Mouse (Mus musculus) forebrain, embryonic 11.5 days (tissue): ENCODE measurements around the gene Cfap52. TPM values are rescaled to one million over a fixed set of nuclear protein-coding genes. Genes with fewer than 3 reads are reported as not detected.

Experiments
- ATAC-seq: fragments of 200-750 bp; cut with Nextera tagmentation; replicated peaks from 2 replicates; pipeline ENCODE4 v1.8.0; 2017; ENCODE audit warnings: moderate TSS enrichment; ENCODE audit not compliant: low FRiP score
- DNase-seq: peaks from one replicate; pipeline ENCODE4 v3.0.0-alpha.2; 2017; ENCODE audit warnings: low spot score
- H3K27ac ChIP-seq: fragments of 300-500 bp; sonication (generic); 2 replicates; pipeline ENCODE4 v1.5.1; 2014; ENCODE audit warnings: low read depth, low read length
- H3K27me3 ChIP-seq: fragments of 300-500 bp; sonication (generic); 2 replicates; pipeline ENCODE4 v1.6.1; 2014; ENCODE audit warnings: mild to moderate bottlenecking, low read length, mixed read lengths; ENCODE audit not compliant: control insufficient read depth, insufficient read depth
- H3K36me3 ChIP-seq: fragments of 300-500 bp; sonication (generic); 2 replicates; pipeline ENCODE4 v1.6.1; 2014; ENCODE audit warnings: mild to moderate bottlenecking, low read length, moderate library complexity, mixed read lengths; ENCODE audit not compliant: control insufficient read depth, insufficient read depth
- H3K4me1 ChIP-seq: fragments of 300-500 bp; sonication (generic); replicated peaks from 2 replicates; pipeline ENCODE4 v1.6.1; 2014; ENCODE audit warnings: low read length, mixed read lengths; ENCODE audit not compliant: control insufficient read depth, insufficient read depth
- H3K4me2 ChIP-seq: fragments of 300-500 bp; sonication (generic); 2 replicates; pipeline ENCODE4 v1.6.1; 2014; ENCODE audit warnings: low read depth, mild to moderate bottlenecking, low read length, moderate library complexity, mixed read lengths; ENCODE audit not compliant: severe bottlenecking
- H3K4me3 ChIP-seq: fragments of 300-500 bp; sonication (generic); 2 replicates; pipeline ENCODE4 v1.5.1; 2014; ENCODE audit warnings: low read depth, low read length
- H3K9ac ChIP-seq: fragments of 300-500 bp; sonication (generic); 2 replicates; pipeline ENCODE4 v1.6.1; 2014; ENCODE audit warnings: low read length
- H3K9me3 ChIP-seq: fragments of 300-500 bp; sonication (generic); 2 replicates; pipeline ENCODE4 v1.6.1; 2016; ENCODE audit warnings: low read length, mixed read lengths; ENCODE audit not compliant: control insufficient read depth
- WGBS: fragments of 180-500 bp; shearing (Covaris S2); extraction: QIAGEN DNeasy Blood & Tissue Kit; methylation state at CpG from one replicate; pipeline ENCODE4 v1.1.7; 2014; 5-methylcytosine and 5-hydroxymethylcytosine counted together
- polyA plus RNA-seq: library from polyadenylated mRNA; unstranded; fragments of >200 nt; fragmentation: Nextera tagmentation; extraction: Ambion mirVana; gene quantifications from 2 replicates; pipeline ENCODE4 v1.2.1, GENCODE M21; 2014

The Cfap52 gene
- 0.86 and 1.4 TPM in 2 replicates for polyA plus RNA-seq

DNA sequence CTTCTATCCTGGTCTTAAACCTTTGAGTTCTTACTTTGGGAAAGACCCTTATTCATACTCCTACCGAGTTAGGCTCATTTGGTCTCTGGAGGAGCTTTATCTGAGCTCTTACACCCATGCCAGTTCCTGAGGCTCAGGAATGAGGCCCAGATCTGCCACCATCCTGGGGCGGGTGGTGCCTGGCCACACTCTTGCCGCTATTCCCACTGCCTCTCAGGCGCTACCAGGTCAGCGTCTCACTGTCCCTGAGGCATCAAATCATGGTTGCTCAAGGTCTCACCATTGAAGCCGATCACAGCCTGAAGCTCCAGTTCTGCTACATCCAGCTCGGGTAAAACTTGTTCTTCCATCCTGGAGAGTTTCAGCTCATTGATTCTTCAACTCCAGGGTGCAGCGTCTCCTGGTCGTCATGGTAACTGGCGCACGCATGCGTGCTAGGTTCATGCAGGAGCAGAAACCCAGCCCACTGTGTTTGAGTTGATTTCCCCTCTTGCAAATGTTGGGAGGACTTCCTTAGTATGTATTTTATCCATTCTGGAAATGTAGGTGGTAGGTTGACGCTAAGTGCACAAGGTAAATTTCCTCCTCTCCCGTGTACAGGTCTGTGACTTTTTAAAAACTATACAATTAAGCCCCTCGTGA, at the start of gene Cfap52:
Gene Cfap52, minus strand, starts transcription at position 410 of the 642 bp plus-strand sequence.
- Histone ChIP-seq H3K4me2 (peak within 1 kb of the TSS; percentile 82), H3K4me1 (peaks cover 2% of the 10 kb centered on the region; the same call in 1 of the 2 replicates), H3K27me3 (no peaks in the 10 kb centered on the region), H3K4me3 (peak within 1 kb of the TSS; percentile 77), H3K9me3 (no peaks in the 10 kb centered on the region), H3K9ac (peak within 1 kb of the TSS; percentile 77), H3K36me3 (no peaks in the 10 kb centered on the region), H3K27ac (no peak within 1 kb of the TSS)
- ATAC-seq (peak; percentile 65), DNase-seq (peak; percentile 89)
- 7% methylated on average over 15 of the region's 15 CpGs for WGBS

DNA sequence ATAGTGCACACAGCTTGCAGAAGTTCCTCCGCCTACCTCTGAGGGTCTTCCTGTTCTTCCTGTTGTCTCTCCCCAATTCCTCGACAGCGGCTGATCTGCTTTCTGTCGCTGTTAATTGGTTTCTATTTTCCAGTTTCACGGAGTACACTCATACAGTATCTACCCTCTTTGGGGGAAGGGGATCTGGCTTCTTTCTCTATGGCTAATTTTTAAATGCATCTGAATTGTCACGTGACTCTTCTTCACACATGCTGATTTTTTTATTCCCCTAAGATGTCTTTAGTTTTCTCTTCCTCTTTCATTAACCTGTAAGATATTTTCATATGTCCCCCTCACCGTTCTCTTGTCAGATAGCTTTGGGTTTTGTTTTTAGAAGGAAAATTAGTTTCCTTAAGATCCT, 46.8 kb upstream of the Cfap52 start:
- WGBS, result 87% methylated on average over 7 of the region's 7 CpGs
- H3K36me3 ChIP-seq, result no peaks in the 10 kb centered on the region
- H3K4me2 ChIP-seq, result no peak overlapping the region
- H3K4me1 ChIP-seq, result 0 out of 2 replicates have a peak, but pooled peaks cover 2% of the 10 kb centered on the region
- DNase-seq (no peak), ATAC-seq (no peak)
- H3K9ac ChIP-seq, result no peak overlapping the region
- no peak overlapping the region for H3K4me3 ChIP-seq
- no peaks in the 10 kb centered on the region for H3K27me3 ChIP-seq
- no peak overlapping the region for H3K27ac ChIP-seq
- no peaks in the 10 kb centered on the region for H3K9me3 ChIP-seq

DNA sequence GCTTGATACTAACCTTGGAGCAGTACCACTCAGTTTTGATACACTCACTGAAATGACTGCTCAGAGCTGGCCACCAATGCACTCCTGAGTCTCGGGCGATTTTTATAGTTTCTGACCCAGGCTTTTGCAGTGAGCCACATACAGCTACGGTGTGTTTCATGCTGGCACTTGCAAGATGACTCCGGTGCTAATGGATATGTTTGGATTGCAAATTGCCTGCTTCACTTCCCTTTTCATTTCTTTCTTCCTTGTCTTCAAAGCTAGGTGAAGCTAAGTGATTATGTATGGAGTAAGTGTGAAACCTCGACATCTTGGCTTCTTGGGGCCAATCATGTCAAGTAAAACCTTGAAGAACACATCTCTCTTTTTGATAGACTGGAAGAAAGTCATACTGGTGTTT, 43.9 kb upstream of the Cfap52 start:
- Histone ChIP-seq H3K27ac (no peak overlapping the region), H3K9me3 (no peaks in the 10 kb centered on the region), H3K36me3 (no peaks in the 10 kb centered on the region), H3K9ac (no peak overlapping the region), H3K4me1 (peaks cover 10% of the 10 kb centered on the region; the same call in 1 of the 2 replicates), H3K4me2 (no peak overlapping the region), H3K4me3 (no peak overlapping the region), H3K27me3 (no peaks in the 10 kb centered on the region)
- WGBS, result 83% methylated on average over 5 of the region's 5 CpGs
- ATAC-seq, result no peak
- DNase-seq, result no peak

DNA sequence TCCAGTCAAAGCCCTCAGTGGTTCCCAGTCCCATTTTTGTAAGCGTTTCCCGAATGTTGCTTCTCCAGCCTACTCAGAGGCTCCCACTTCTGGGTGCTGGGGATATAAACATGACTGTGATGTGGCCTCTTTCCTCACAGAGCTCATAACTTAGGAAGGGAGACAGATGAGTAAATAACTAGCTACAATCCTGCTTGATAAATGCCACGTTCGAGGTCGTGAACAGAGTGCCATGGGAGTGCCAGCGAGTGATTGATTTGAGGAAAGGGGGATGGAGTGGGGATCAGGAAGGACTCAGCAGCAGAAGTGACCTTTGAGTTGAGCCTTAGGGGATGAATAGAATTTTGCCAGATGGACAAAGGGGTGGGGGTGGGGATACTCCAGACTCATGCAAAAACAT, 42.2 kb upstream of the Cfap52 start:
- WGBS, result 74% methylated on average over 6 of the region's 6 CpGs

DNA sequence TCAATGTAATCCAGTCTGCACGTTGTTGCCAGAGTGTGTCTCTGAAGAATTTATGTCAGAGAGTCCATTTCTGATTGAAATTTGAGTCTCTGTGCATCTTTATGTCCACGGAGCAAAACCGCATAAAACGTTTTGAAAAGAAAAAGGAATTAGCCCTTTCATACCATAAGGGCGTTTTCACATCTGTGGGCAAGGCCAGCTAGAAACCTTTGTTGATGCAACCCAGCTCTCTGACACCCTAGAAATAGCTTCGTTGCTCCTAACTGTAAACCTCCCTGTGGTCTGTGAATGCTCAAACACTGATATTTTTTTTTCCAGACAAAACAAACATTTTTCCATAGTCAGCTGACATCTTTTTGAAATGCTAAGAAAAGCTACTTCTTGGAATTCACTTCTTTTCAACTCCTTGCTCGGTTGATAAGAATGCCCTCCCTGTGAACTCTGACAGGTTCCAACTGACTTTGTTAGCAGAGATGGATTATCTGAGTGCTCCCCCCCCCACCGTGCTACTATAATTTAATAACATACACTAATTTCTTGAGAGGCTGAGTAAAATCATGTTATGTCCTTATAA, 40.9 kb upstream of the Cfap52 start:
- H3K9me3 ChIP-seq, result no peaks in the 10 kb centered on the region
- DNase-seq, result no peak
- no peak for ATAC-seq
- H3K27ac ChIP-seq, result no peak overlapping the region
- WGBS, result 32% methylated on average over 8 of the region's 8 CpGs
- no peak overlapping the region for H3K4me3 ChIP-seq
- no peaks in the 10 kb centered on the region for H3K36me3 ChIP-seq
- peaks cover 10% of the 10 kb centered on the region; the same call in 1 of the 2 replicates for H3K4me1 ChIP-seq
- no peak overlapping the region for H3K4me2 ChIP-seq
- H3K27me3 ChIP-seq, result no peaks in the 10 kb centered on the region
- H3K9ac ChIP-seq, result no peak overlapping the region

More for the DNA sequence above, 42.2 kb upstream of the Cfap52 start:
- Histone ChIP-seq H3K9me3 (no peaks in the 10 kb centered on the region), H3K4me1 (peaks cover 10% of the 10 kb centered on the region; the same call in 1 of the 2 replicates), H3K27ac (no peak overlapping the region), H3K36me3 (no peaks in the 10 kb centered on the region), H3K4me2 (no peak overlapping the region), H3K27me3 (no peaks in the 10 kb centered on the region), H3K9ac (no peak overlapping the region), H3K4me3 (no peak overlapping the region)
- DNase-seq, result no peak
- no peak for ATAC-seq

DNA sequence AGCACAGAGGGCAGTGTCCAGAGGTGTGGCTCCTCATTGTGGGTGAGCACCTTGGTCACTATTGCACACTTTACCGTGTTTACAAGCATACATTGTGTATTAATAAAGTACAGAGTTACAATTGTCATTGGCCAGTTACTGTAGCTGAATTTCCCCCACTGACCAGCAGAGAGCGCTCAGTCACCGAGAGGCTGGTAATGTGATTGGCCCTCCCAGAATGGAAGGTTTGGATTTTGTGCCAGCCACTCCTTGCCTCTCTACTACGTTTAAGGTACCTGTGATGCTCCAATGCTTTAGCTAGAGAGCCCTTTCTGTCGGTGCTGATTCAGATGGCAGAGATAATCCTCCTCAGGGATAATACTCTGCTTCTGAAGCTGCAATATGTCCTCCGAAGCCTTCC, 38.7 kb upstream of the Cfap52 start:
- Histone ChIP-seq H3K27ac (no peak overlapping the region), H3K4me2 (no peak overlapping the region), H3K36me3 (no peaks in the 10 kb centered on the region), H3K4me3 (no peak overlapping the region), H3K9ac (no peak overlapping the region), H3K4me1 (peaks cover 10% of the 10 kb centered on the region; the same call in 1 of the 2 replicates), H3K27me3 (no peaks in the 10 kb centered on the region), H3K9me3 (no peaks in the 10 kb centered on the region)
- 20% methylated on average over 6 of the region's 6 CpGs for WGBS
- ATAC-seq, result no peak
- DNase-seq, result peak; percentile 78

DNA sequence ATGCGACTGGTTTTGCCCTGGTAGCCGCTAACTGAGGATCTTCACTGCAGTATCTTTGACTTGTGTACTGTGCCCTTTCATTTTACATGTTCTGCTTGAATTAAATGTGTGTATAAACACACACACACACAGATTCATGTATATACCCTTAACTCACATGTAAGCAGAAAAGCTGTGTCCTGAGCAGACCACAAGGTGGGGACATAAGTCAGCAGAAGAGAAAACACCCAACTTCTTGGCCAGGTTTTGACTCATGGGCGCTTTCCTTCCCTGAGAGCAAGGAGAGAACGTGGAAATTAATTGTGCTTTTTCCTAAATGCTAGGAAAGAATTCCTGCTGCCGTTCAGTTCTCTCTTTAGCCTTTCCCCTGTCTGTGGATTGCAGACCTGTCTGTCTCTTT, 34.2 kb upstream of the Cfap52 start:
- whole genome bisulfite sequencing, result 73% methylated on average over 5 of the region's 5 CpGs
- no peaks in the 10 kb centered on the region for H3K4me1 ChIP-seq
- H3K4me3 ChIP-seq, result no peak overlapping the region
- no peaks in the 10 kb centered on the region for H3K27me3 ChIP-seq
- DNase-seq (peak; percentile 37), ATAC-seq (no peak)
- H3K4me2 ChIP-seq, result no peak overlapping the region
- no peak overlapping the region for H3K27ac ChIP-seq
- no peaks in the 10 kb centered on the region for H3K9me3 ChIP-seq
- H3K9ac ChIP-seq, result no peak overlapping the region
- H3K36me3 ChIP-seq, result no peaks in the 10 kb centered on the region

DNA sequence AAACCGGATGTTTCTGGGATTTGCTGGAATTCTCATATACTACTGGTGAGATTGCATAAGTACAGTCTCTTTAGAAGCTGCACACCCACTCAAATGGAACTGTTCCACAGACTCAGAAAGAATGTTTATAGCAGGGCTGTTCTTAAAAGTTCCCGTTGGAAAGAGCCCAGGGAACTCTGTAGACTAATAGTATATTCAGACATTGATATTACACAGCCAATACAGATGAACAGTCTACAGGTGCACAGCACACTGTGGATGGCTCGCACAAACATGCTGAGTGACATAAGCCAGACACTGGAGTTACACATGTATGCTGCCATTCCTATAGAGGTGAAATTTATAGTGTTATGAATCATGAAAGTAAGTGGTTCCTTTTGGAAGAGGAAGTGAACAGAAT, 33.5 kb upstream of the Cfap52 start:
- no peaks in the 10 kb centered on the region for H3K27me3 ChIP-seq
- no peak overlapping the region for H3K4me3 ChIP-seq
- H3K27ac ChIP-seq, result no peak overlapping the region
- H3K9me3 ChIP-seq, result no peaks in the 10 kb centered on the region
- no peak overlapping the region for H3K4me2 ChIP-seq
- ATAC-seq (no peak), DNase-seq (no peak)
- H3K9ac ChIP-seq, result no peak overlapping the region
- no peaks in the 10 kb centered on the region for H3K36me3 ChIP-seq
- WGBS, result 94% methylated on average over 3 of the region's 3 CpGs
- no peaks in the 10 kb centered on the region for H3K4me1 ChIP-seq

DNA sequence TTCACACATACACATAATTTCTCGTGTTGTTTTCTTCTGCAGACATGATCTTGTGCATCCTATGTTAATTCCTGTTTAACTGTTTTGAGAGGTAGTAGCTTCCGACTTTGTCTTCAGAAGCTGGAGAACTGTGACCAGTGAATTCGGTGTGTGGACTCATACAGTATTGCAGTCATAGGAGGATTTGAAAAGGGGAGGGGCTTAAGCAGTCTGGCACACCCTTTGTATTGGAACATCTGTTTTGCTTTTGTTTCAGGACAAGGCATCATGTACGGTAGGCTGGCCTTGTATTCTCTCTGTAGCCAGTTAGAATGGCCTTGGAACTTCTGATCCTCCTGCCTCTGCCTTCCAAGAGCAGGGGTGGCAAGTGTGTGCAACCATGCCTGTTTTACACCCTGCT, 30.5 kb upstream of the Cfap52 start:
- Histone ChIP-seq H3K36me3 (no peaks in the 10 kb centered on the region), H3K4me2 (no peak overlapping the region), H3K4me1 (no peaks in the 10 kb centered on the region), H3K27ac (no peak overlapping the region), H3K27me3 (no peaks in the 10 kb centered on the region), H3K9me3 (no peaks in the 10 kb centered on the region), H3K9ac (no peak overlapping the region), H3K4me3 (no peak overlapping the region)
- no peak for ATAC-seq
- 80% methylated on average over 4 of the region's 4 CpGs for WGBS
- DNase-seq, result no peak
